Mouse (Mus musculus) intestine, embryonic 16.5 days (tissue): ENCODE data around the gene Il10rb. TPM values are rescaled to one million over a fixed set of nuclear protein-coding genes. Genes with fewer than 3 reads are reported as not detected.

Experiments used
- polyA plus RNA-seq: library from polyadenylated mRNA; unstranded; fragments of >200 nt; fragmentation: Nextera tagmentation; extraction: Ambion mirVana; gene quantifications from 2 replicates; pipeline ENCODE4 v1.2.1, GENCODE M21; 2015

The Il10rb gene
- polyA plus RNA-seq, 1 experiment from 2014 or later, result 103 TPM

Other genes starting within 250 kb of the Il10rb start
- gene Olig2, start 180.7 kb upstream of the Il10rb start, polyA plus RNA-seq, result not detected in 2 replicates
- not detected in 2 replicates for gene Olig1, start 136.4 kb upstream of the Il10rb start, polyA plus RNA-seq
- gene Ifnar2, start 33.4 kb upstream of the Il10rb start, polyA plus RNA-seq, result 45.1 and 45.7 TPM in 2 replicates
- not detected in 2 replicates for gene Gm21970, start 14.4 kb upstream of the Il10rb start, polyA plus RNA-seq
- gene Ifnar1, start 79.1 kb downstream of the Il10rb start, polyA plus RNA-seq, result 39.4 and 39.5 TPM in 2 replicates
- 116 and 117 TPM in 2 replicates for gene Ifngr2, start 140.9 kb downstream of the Il10rb start, polyA plus RNA-seq
- gene Tmem50b, start 191.6 kb downstream of the Il10rb start, polyA plus RNA-seq, result 33.8 and 34.3 TPM in 2 replicates
- 2.8 TPM in 2 replicates for gene Dnajc28, start 212.9 kb downstream of the Il10rb start, polyA plus RNA-seq
- gene Gart, start 240.8 kb downstream of the Il10rb start, polyA plus RNA-seq, result 85.2 and 99.7 TPM in 2 replicates
- gene Son, start 241.3 kb downstream of the Il10rb start, polyA plus RNA-seq, result 69.8 and 76.6 TPM in 2 replicates